Mouse (Mus musculus) cerebellum, adult 18-20 months (tissue): ENCODE measurements around the gene Trafd1.

Source experiments
- DNase-seq, 2 experiments: peaks; one replicate each; pipeline ENCODE4 v3.0.0; 2021

The Trafd1 gene

GRCm38 (mm10) chr5:121385461-121386119 lies at the start of gene Trafd1:
TSS of gene Trafd1 (minus strand) at chr5:121385632.
- peak; percentile 94 to 97 for DNase-seq

GRCm38 (mm10) chr5:121428954-121429353 lies 43.5 kb upstream of the Trafd1 start:
- DNase-seq, result no peak

- no peak for DNase-seq
Observed at GRCm38 (mm10) chr5:121423297-121423696, 37.9 kb upstream of the Trafd1 start.

- no peak for DNase-seq
Observed at GRCm38 (mm10) chr5:121422787-121423186, 37.4 kb upstream of the Trafd1 start.

- DNase-seq, result no peak
Observed at GRCm38 (mm10) chr5:121420721-121421120, 35.3 kb upstream of the Trafd1 start.

- DNase-seq, result no peak
Observed at GRCm38 (mm10) chr5:121410975-121411374, 25.5 kb upstream of the Trafd1 start.

- no peak for DNase-seq
Observed at GRCm38 (mm10) chr5:121407856-121408255, 22.4 kb upstream of the Trafd1 start.

- no peak for DNase-seq
Observed at GRCm38 (mm10) chr5:121400849-121401248, 15.4 kb upstream of the Trafd1 start.

- DNase-seq, result no peak
Observed at GRCm38 (mm10) chr5:121400064-121400463, 14.6 kb upstream of the Trafd1 start.

GRCm38 (mm10) chr5:121399540-121399939 lies 14.1 kb upstream of the Trafd1 start:
- no peak for DNase-seq

- DNase-seq, result no peak
Observed at GRCm38 (mm10) chr5:121398965-121399462, 13.6 kb upstream of the Trafd1 start.

GRCm38 (mm10) chr5:121398146-121398964 lies 12.9 kb upstream of the Trafd1 start:
- DNase-seq, result no peak

- peak; percentile 95 for DNase-seq
Observed at GRCm38 (mm10) chr5:121397187-121398145, 12.0 kb upstream of the Trafd1 start, which contains the start of gene Naa25. TSS of gene Naa25 (plus strand) at chr5:121397936.

GRCm38 (mm10) chr5:121395621-121396020 lies 10.2 kb upstream of the Trafd1 start:
- no peak for DNase-seq

- DNase-seq, result no peak
Observed at GRCm38 (mm10) chr5:121393402-121393801, 8.0 kb upstream of the Trafd1 start.

GRCm38 (mm10) chr5:121392667-121393380 lies 7.4 kb upstream of the Trafd1 start:
- peak; percentile 65 to 67 for DNase-seq

GRCm38 (mm10) chr5:121389691-121390090 lies 4.3 kb upstream of the Trafd1 start:
- DNase-seq, result no peak

GRCm38 (mm10) chr5:121389106-121389505 lies 3.7 kb upstream of the Trafd1 start:
- no peak for DNase-seq

GRCm38 (mm10) chr5:121387126-121387525 lies 1.7 kb upstream of the Trafd1 start:
- DNase-seq, result no peak

- DNase-seq, result no peak
Observed at GRCm38 (mm10) chr5:121386120-121386909, 883 bp upstream of the Trafd1 start.
